Mouse (Mus musculus) megakaryocyte progenitor cell, adult 5-6 weeks (primary cell): Measurements from ENCODE around the gene Cbfa2t2. TPM values are rescaled to one million over a fixed set of nuclear protein-coding genes. Genes with fewer than 3 reads are reported as not detected.

Source experiments
- ATAC-seq: replicated peaks from 2 replicates; pipeline ENCODE4 v1.8.0; 2016; ENCODE audit warnings: mild to moderate bottlenecking, moderate TSS enrichment, inconsistent platforms; ENCODE audit not compliant: poor library complexity
- total RNA-seq, 2 experiments: library from RNA; stranded (forward) in 1 of 2; stranded (reverse) in 1 of 2; fragments of 157-497, 149-512 nt in 1 of 2; fragments of 200-1000 nt in 1 of 2; gene quantifications; 2 replicates each; pipeline versions ENCODE4 v1.2.3 to v1.2.4; 2015 to 2017

Gene Cbfa2t2
- total RNA-seq, 2 experiments from 2014 or later: 10.1 to 23.3 TPM

GRCm38 (mm10) chr2:154423548-154423947 is 12.7 kb upstream of the Cbfa2t2 start:
- ATAC-seq: no peak

- ATAC-seq: no peak
Observed at GRCm38 (mm10) chr2:154425522-154425921, 10.8 kb upstream of the Cbfa2t2 start.

- peak; percentile 34; the same call in 1 of the 2 replicates for ATAC-seq
Observed at GRCm38 (mm10) chr2:154426188-154426904, 9.9 kb upstream of the Cbfa2t2 start.

GRCm38 (mm10) chr2:154426905-154427852 is 9.1 kb upstream of the Cbfa2t2 start:
- ATAC-seq: no peak

DNA sequence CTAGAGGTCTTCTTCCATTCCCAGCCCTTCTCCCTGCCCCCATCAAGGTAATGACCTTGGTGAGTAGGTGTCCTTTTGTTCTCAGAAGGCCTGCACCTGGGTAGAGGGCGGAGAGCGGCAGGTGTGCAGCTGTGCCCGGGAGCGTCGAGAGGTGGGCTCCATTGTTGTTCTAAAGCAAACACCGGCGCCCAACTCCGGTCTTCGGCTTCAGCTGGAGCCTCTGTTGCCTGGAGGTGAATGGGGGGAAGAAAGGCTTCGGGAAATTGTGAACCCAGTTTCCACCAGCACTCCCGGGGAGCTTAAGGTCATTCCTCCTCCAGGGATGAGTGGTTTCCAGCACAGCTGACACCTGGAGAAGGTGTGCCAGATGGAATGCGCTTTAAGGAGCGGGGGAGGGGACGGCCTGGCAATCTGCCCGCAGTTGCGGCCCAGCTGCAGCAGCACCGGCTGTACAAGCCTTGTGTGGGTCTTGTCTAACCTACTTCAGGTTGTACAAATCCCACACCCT is 8.4 kb upstream of the Cbfa2t2 start:
- no peak for ATAC-seq

GRCm38 (mm10) chr2:154430566-154430965 is 5.7 kb upstream of the Cbfa2t2 start:
- no peak for ATAC-seq

- ATAC-seq: no peak
Observed at GRCm38 (mm10) chr2:154432696-154433095, 3.6 kb upstream of the Cbfa2t2 start.

GRCm38 (mm10) chr2:154433391-154433790 is 2.9 kb upstream of the Cbfa2t2 start:
- no peak for ATAC-seq

- ATAC-seq: no peak
Observed at GRCm38 (mm10) chr2:154434690-154435089, 1.6 kb upstream of the Cbfa2t2 start.

DNA sequence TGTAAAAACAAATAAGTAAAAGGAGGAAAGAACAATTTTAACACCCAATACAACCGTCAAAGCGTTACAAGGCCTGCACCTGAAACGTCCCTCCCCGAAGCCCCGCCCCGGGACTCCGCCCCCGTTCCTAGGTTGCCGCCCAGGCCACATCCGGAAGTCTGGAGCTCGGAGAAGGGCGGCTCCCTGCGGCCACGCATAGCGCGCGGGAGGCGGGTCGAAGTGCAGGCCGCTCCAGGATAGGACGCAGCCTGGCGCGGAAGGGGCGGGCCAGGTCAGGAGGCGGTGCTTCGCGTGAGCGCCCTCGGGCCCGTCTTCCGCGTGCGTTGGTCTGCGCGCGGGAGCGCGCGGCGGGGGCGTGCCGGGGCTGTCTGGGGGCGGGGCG is 214 bp upstream of the Cbfa2t2 start:
- ATAC-seq: peak; percentile 97

DNA sequence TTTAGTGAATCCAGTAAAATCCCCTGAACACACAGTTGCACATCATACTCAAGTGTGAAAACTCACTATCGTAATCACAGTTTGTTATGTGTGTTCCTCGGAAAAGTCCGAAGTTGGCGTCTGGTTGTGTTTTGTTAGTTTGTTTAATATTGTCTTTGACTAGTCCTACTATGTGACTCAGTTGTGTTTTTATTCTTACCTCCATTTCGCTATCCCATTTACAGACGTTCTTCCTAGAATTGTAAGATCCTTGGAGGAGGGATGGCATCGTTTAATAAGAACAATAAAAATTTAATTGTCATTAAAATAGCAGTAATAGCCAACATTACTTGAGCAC is 878 bp downstream of the Cbfa2t2 start:
- ATAC-seq: no peak

DNA sequence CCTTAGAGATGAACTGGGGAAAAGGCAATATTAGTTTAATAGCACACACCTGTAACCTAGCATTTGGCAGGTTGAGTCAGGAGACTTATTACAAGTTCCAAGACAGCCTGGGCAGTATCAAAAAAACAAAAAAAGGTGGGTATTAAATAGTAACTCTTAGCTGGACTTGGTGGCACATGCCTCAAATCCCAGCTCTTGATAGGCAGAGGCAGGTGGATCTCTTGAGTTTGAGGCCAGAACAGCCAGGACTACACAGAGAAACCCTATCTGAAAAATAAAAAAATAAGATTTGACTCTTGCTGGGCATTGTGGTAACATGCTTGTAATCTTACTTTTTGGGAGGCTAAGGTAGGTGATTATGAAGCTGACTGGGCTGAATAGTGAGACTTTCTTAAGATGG is 4.2 kb downstream of the Cbfa2t2 start:
- ATAC-seq: no peak

- ATAC-seq: no peak
Observed at GRCm38 (mm10) chr2:154447821-154448220, 11.5 kb downstream of the Cbfa2t2 start.

GRCm38 (mm10) chr2:154448633-154449032 is 12.4 kb downstream of the Cbfa2t2 start:
- ATAC-seq: no peak; the same call in 1 of the 2 replicates

DNA sequence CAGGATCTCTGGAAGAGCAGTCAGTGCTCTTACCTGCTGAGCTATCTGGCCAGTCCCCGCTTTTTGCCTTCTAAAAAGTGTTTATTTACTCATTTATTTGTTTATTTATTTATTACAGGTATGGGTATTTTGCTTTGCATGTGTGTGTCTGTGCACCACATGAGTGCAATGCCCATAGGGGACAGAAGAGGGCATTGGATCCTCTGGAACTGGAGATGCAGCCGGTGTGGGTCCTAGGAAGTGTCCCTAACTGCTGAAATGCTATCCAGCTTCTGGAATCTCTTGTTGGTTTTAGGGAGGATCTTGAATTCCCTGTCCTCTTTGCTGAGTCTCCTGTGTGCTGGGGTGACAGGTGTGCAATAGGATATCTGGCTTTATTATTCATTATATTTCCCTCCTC is 16.7 kb downstream of the Cbfa2t2 start:
- 0 out of 2 replicates have a peak, but pooled peaks have one; percentile 29 for ATAC-seq

- peak; percentile 81 for ATAC-seq
Observed at GRCm38 (mm10) chr2:154454099-154454498, 17.8 kb downstream of the Cbfa2t2 start.

DNA sequence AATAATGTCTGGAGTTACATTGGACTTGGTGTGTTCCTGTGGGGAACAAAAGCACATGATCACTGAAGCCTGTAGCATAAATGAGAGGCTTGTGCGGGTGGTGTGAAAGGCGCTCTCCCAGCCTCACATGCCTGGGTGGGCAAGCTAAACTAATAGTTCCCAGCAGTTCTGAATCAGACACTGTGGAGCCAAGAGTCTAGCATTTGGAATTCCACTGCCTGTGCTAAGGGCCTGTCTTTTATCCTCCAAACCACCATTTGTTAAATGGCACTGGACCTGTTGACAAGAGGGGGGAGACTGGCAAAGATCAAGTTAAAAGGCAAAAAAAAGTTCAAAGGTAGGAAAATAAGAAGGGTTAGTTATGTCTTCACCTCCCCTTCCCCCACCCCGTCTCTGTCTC is 18.3 kb downstream of the Cbfa2t2 start:
- ATAC-seq: no peak

DNA sequence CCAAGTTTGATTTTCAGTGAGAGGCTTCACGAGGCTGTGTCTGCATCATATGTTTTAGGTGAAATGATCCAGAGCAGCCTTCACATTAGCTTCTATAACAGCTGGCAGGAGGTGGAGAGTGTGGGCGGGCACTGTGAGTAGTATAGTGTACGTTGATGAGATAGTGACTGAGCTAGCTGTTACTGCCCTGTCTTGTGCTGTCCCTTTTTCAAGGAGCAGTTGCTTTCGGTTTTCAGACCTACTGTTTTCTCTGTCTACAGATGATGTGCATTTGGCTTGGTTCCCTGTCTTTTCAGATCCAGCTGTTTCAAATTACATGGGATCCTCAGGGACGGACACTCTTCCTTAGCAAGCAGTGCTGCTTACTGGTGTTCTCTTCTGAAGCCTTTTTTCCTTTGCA is 19.5 kb downstream of the Cbfa2t2 start:
- ATAC-seq: peak; percentile 81

DNA sequence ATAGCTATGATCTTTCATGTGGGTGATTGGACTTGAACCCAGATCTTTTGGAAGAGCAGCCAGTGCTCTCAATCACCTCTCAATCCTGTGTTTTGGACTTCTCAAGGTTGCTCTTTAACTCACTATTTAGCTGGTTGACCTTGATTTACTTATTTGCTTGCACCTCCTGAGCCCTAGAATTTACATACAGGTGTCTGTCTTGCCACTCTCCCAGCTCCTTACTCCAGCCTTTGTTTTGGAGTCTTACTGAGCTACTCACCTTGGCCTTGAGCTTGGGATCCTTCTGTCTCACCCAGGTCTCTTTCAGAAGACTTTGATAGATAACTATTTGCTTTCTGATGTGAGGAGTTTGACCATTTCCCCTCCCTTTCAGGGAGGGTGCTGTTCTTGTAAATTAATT is 20.3 kb downstream of the Cbfa2t2 start:
- ATAC-seq: no peak

GRCm38 (mm10) chr2:154459262-154459661 is 23.0 kb downstream of the Cbfa2t2 start:
- ATAC-seq: no peak

DNA sequence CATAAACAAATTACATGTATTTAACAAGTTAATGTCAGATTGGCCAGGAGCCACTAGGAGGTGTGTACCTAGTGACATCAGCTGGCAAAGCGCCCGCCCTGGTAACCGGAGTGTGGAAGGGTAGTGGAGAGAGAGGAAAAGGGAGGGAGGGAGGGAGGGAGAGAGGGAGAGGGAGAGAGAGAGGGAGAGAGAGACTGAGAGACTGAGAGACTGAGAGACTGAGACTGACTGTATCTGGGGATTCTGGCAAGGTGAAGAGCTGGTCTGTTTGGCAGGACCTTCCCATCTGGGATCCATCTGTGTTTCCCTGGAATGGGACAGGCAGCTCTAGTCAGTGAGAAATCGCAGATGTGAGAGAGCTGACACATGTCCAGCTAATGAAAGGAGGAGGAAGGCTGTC is 23.6 kb downstream of the Cbfa2t2 start:
- no peak for ATAC-seq
